Mouse (Mus musculus) bone marrow macrophage, adult 2 months (primary cell): ENCODE measurements around the gene Gm15155. TPM values are rescaled to one million over a fixed set of nuclear protein-coding genes. Genes with fewer than 3 reads are reported as not detected.

Source experiments
- H3K27ac ChIP-seq: 2 replicates; pipeline ENCODE4 v1.5.1; 2012; ENCODE audit warnings: low read depth, low read length; ENCODE audit not compliant: insufficient read depth
- H3K4me1 ChIP-seq: 2 replicates; pipeline ENCODE4 v1.6.1; 2012; ENCODE audit warnings: low read length; ENCODE audit not compliant: control insufficient read depth, insufficient read depth
- H3K4me3 ChIP-seq: 2 replicates; pipeline ENCODE4 v1.5.1; 2012; ENCODE audit warnings: mild to moderate bottlenecking, low read length, moderate library complexity; ENCODE audit not compliant: insufficient read depth
- CTCF ChIP-seq: IDR thresholded peaks from 2 replicates; pipeline ENCODE4 v1.5.1; 2012; ENCODE audit warnings: low read depth, mild to moderate bottlenecking, low read length, moderate library complexity
- POLR2A ChIP-seq: IDR thresholded peaks from 2 replicates; pipeline ENCODE4 v1.6.1; 2012; ENCODE audit warnings: mild to moderate bottlenecking, low read depth, low read length, borderline replicate concordance
- polyA plus RNA-seq: library from polyadenylated mRNA; stranded (reverse); fragments of >200 nt; gene quantifications from 2 replicates; pipeline ENCODE4 v1.2.4, GENCODE M21; 2012; ENCODE audit not compliant: missing spikeins, insufficient read depth, insufficient read length

The Gm15155 gene
- not detected in 2 replicates for polyA plus RNA-seq

DNA sequence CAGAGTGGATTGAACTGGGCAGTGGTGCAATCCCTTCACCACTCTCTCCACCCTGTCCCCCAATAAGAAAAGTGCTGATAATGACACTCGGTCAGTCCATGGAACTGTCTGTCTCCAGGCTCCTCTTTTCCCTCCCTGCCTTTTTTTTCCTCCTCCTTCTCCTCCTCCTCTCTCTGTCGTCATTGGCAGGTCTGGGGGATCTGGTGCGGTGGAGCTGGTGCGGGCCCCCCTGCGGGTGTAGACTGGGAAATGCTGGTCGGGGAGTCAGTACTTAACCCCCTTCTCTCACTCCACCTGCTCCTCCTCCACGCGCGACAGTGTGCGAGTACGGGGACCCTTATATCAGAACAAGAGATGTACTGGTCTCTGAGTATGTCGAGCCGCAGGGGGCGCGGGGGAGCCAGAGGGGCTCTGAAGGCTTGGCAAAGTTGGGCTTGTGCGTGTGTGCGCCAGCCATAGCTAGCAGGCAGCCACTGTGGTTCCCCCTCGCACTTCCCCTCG, at the start of gene Gm15155:
Gene Gm15155, plus strand, starts transcription at position 401 of the 501 bp plus-strand sequence.
- TF ChIP-seq POLR2A: no peak
- no peak for TF ChIP-seq CTCF
- peak within 1 kb of the TSS; percentile 61 for H3K4me3 ChIP-seq
- no peaks in the 10 kb centered on the region; the same call in 1 of the 2 replicates for H3K4me1 ChIP-seq

DNA sequence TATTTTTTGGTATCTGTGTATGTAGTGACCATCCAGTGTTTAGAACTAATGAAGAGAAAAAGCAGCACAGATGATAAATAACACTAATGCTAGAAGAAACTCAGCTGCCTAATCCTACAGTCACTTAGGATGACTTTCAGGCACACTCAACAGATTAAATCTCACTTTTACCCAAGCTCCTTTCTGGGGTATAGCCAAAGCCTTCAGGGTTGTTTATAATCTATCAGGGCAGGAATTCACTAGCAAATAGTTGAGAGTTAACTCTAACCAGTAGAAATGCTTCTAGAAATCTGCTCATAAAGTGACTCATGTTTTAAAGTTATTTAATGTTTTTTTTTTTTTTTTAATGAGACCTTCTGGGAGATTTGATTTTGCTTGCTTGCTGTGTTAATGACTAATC, 44.8 kb upstream of the Gm15155 start:
- no peak for TF ChIP-seq POLR2A
- TF ChIP-seq CTCF: no peak
- Histone ChIP-seq H3K27ac (no peak overlapping the region), H3K4me1 (peaks cover 2% of the 10 kb centered on the region; the same call in 1 of the 2 replicates), H3K4me3 (no peak overlapping the region)

More for the DNA sequence above, at the start of gene Gm15155:
- H3K27ac ChIP-seq: no peak within 1 kb of the TSS

DNA sequence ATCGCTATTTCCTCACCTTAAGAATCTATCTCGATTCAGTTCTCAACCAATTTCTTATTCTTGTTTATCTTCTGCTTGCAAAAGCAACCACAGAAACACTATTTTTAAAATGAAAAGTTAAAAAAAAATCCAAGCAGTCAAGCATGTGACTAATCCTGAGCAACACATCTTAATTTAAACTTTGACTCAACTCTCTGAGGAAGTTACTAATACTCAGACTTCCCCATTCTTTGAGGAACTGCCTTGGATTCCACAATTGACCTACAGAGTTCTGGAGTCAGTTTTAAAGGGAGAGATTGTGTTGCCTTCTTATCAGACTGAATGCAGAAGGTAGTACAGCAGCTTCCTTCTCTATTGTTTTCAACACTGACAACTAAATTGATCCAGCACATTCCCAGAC, 40.0 kb upstream of the Gm15155 start:
- Histone ChIP-seq H3K4me3 (no peak overlapping the region), H3K27ac (peak overlapping the region; percentile 86), H3K4me1 (peaks cover 7% of the 10 kb centered on the region)
- TF ChIP-seq POLR2A (no peak), CTCF (no peak)

DNA sequence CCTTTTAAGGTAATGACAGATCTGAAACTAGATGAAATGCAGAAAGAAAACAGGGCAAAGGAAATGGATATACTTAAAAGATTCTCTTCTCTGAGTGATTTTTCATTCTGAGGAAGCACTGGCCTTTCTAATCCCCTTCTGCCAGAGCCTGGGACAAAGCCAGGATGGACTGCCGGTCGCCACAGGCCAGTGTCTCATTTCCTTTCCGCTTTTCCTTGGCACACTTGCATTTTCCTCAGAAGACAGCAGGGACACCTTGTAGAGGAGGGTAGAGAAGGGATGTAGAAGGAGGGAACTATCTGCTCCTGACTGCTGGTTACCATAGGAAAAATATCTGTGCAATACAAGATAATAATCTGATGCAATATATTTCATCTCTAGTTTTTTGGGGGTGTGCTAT, 33.1 kb upstream of the Gm15155 start:
- no peak overlapping the region for H3K4me3 ChIP-seq
- TF ChIP-seq CTCF: no peak
- TF ChIP-seq POLR2A: no peak
- peaks cover 18% of the 10 kb centered on the region for H3K4me1 ChIP-seq
- no peak overlapping the region for H3K27ac ChIP-seq

DNA sequence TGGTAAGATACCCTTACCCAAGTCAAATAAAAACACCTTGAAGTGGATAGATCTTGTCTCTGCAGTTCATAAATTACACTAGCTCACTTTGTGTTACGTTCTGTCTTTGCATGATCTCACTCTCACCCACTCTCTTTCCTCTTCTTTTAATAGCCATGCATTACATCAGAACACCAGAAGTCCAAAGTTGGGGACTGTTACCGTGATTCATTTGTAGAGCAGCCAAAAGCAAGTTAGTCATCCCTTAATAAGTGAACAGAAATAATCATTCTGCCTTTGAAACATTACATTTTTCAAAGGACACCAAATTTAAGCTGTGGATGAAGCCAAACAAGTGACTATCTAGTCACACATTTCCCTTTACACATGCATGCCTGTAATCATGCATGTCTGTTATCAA, 32.1 kb upstream of the Gm15155 start:
- Histone ChIP-seq H3K27ac (no peak overlapping the region; the same call in 1 of the 2 replicates), H3K4me1 (peaks cover 18% of the 10 kb centered on the region), H3K4me3 (no peak overlapping the region)
- no peak for TF ChIP-seq CTCF
- no peak for TF ChIP-seq POLR2A

DNA sequence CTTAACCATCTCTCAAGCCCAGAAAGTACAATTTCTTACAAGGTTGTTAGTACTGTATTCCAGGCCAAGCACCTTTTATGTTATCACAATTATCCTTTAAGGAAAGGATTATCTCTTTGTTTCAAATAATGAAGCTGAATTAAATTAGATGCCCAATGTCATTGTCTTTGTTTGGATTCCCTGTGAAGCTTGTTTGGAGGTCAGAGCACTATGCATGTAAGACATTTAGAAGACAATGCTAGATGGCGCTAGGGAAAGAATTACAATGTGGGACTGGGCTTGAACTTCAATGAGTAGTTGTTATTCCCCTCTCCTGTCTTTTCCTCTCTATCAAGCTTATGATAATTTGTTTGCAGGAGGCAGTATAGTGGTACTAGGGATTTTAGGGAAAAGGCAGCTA, 29.9 kb upstream of the Gm15155 start:
- Histone ChIP-seq H3K4me1 (peaks cover 18% of the 10 kb centered on the region), H3K27ac (no peak overlapping the region), H3K4me3 (no peak overlapping the region)
- TF ChIP-seq POLR2A (no peak), CTCF (no peak)

DNA sequence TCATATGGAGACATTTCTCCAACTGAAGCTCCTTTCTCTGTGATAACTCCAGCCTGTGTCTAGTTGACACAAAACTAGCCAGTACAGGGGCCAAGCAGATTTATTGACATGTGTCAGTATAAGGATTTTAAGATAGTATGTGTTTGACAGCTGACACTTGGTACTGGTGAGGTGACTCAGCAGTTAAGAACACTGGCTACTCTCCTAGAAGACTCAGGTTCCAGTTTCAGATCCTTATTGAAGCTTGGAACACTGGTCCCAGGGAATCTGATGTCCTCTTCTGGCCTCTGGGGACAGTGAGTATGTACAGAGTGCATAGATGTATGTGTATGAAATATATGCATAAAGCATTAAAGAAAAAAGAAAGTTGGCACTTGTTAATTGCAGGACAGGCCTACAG, 28.2 kb upstream of the Gm15155 start:
- peaks cover 15% of the 10 kb centered on the region for H3K4me1 ChIP-seq
- no peak overlapping the region for H3K4me3 ChIP-seq
- TF ChIP-seq POLR2A (no peak), CTCF (no peak)
- H3K27ac ChIP-seq: no peak overlapping the region

DNA sequence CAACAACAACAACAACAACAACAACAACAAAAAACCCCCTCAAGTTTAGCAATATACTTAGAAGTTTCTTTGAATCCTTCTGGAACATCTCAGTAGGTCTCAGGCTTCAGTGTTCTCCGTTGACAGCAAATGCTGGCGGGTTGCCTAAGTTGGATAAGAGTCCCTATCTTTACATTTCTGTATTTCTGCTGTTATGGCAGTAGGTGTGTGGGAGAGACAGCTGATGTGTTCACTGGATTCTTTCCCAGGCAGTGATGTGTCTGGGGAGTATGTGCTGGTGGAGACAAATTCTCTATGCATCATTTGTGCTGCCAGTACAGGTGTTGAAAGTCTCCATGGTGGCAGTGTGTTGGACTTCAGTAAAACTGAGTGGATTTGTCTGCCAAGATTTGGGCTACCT, 23.3 kb upstream of the Gm15155 start:
- H3K27ac ChIP-seq: no peak overlapping the region
- peaks cover 3% of the 10 kb centered on the region; the same call in 1 of the 2 replicates for H3K4me1 ChIP-seq
- H3K4me3 ChIP-seq: no peak overlapping the region
- TF ChIP-seq POLR2A: no peak
- TF ChIP-seq CTCF: no peak

DNA sequence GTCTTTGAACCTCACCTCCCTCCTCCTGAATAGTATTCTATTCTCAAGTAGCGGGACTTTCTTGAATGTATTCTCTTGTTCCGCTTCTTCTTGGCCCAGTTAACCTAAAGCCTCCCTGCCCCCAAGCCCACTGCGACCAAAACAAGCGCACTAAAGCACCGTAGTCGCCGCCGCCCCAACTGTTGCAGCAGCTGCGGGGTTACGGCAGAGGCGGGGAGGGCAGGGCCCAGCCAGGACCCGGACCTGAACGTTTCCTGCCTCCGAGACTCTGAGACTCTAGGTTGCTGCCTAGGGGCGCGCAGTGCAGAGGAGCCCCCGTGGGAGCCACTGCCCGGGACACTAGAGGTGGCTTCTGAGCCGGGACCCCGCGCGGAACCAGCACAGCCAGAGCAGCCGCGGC, 2.0 kb upstream of the Gm15155 start:
- peak overlapping the region; percentile 61 for H3K4me3 ChIP-seq
- TF ChIP-seq CTCF (no peak), POLR2A (no peak)
- no peaks in the 10 kb centered on the region; the same call in 1 of the 2 replicates for H3K4me1 ChIP-seq
- H3K27ac ChIP-seq: 0 out of 2 replicates have a peak overlapping the region, but pooled peaks have one; percentile 15

DNA sequence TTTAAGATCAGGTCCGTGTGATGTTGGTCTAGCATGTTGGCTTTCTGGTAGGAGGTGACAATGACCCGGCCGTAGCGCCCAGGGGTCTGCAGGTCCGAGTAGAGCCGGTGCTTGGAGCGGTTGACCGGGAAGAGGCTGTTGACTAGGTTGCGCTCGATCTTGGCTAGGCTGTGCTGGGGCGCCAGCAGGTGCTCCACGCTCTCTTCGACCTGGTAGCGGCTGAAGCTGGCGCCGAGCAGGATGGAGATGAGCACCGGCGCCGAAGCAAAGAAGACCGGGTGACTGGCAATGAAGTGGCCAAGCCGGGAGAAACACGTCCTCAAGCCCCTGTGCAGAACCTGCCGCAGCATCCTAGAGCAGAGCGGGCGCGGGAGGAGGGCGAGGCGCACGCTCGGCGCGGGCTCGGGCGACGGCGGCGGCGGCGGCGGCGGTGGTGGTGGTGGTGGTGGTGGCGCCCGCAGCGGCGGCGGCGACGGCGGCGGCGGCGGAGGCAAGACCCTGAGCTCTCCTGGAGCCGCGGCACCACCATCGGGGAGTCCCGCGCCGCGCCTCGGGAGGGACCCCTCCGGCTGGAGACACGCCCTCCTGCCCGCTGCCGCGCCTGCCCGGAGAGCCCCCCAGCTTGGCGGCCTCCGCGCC, 1.5 kb upstream of the Gm15155 start:
- TF ChIP-seq POLR2A (no peak), CTCF (no peak)
- peak overlapping the region; percentile 61 for H3K4me3 ChIP-seq

More for the DNA sequence above, 1.5 kb upstream of the Gm15155 start:
- no peaks in the 10 kb centered on the region; the same call in 1 of the 2 replicates for H3K4me1 ChIP-seq
- H3K27ac ChIP-seq: no peak overlapping the region
